Mouse (Mus musculus) myocyte (in vitro differentiated cells): Measurements from ENCODE around the gene Kalrn. TPM values are rescaled to one million over a fixed set of nuclear protein-coding genes. Genes with fewer than 3 reads are reported as not detected.

Experiments
- H3K27me3 ChIP-seq: one replicate; pipeline ENCODE4 v1.6.1; 2011; ENCODE audit not compliant: control insufficient read depth, insufficient read depth, insufficient read length
- H3K36me3 ChIP-seq: one replicate; pipeline ENCODE4 v1.6.1; 2011; ENCODE audit not compliant: control insufficient read depth, insufficient read depth
- H3K4me2 ChIP-seq: one replicate; pipeline ENCODE4 v1.6.1; 2011; ENCODE audit warnings: low read depth, control low read depth
- H3K4me3 ChIP-seq: one replicate; pipeline ENCODE4 v1.5.1; 2011; ENCODE audit warnings: mild to moderate bottlenecking, control low read depth, moderate library complexity
- H3K79me2 ChIP-seq: one replicate; pipeline ENCODE4 v1.6.1; 2011; ENCODE audit not compliant: control insufficient read depth, insufficient read depth
- H3ac ChIP-seq: one replicate; pipeline ENCODE4 v1.6.1; 2011; ENCODE audit not compliant: control insufficient read depth, insufficient read length
- CEBPB ChIP-seq: IDR thresholded peaks from 2 replicates; pipeline ENCODE4 v1.6.1; 2011; ENCODE audit warnings: mild to moderate bottlenecking, moderate library complexity; ENCODE audit not compliant: poor library complexity, insufficient read depth, severe bottlenecking
- E2F4 ChIP-seq: IDR thresholded peaks from one replicate; pipeline ENCODE4 v1.6.1; 2011; ENCODE audit warnings: mild to moderate bottlenecking, control low read depth, moderate library complexity; ENCODE audit not compliant: insufficient read depth
- MAX ChIP-seq: IDR thresholded peaks from one replicate; pipeline ENCODE4 v1.6.1; 2011; ENCODE audit warnings: low read depth, mild to moderate bottlenecking, control low read depth
- MYOD1 ChIP-seq, 3 experiments: IDR thresholded peaks; one replicate each; pipeline ENCODE4 v1.6.1; 2011; ENCODE audit warnings: control low read depth in 2 of 3, low read depth in 2 of 3, mild to moderate bottlenecking in 2 of 3, moderate library complexity in 1 of 3; ENCODE audit not compliant: insufficient read length in 2 of 3, control insufficient read depth in 1 of 3
- MYOG ChIP-seq, 3 experiments: IDR thresholded peaks; one replicate each; pipeline ENCODE4 v1.6.1; 2011; ENCODE audit warnings: control low read depth in 2 of 3, low read depth in 2 of 3, mild to moderate bottlenecking in 2 of 3; ENCODE audit not compliant: insufficient read length in 2 of 3, control insufficient read depth in 1 of 3, insufficient read depth in 1 of 3
- POLR2A ChIP-seq: IDR thresholded peaks from one replicate; pipeline ENCODE4 v1.6.1; 2011; ENCODE audit warnings: low read depth, mild to moderate bottlenecking, control low read depth, moderate library complexity; ENCODE audit not compliant: insufficient read length
- POLR2AphosphoS2 ChIP-seq: IDR thresholded peaks from one replicate; pipeline ENCODE4 v1.6.1; 2011; ENCODE audit warnings: low read depth, control low read depth; ENCODE audit not compliant: insufficient read length
- REST ChIP-seq: IDR thresholded peaks from one replicate; pipeline ENCODE4 v1.6.1; 2011; ENCODE audit warnings: mild to moderate bottlenecking, control low read depth, moderate library complexity; ENCODE audit not compliant: insufficient read depth, insufficient read length
- SRF ChIP-seq: IDR thresholded peaks from one replicate; pipeline ENCODE4 v1.6.1; 2011; ENCODE audit warnings: low read depth; ENCODE audit not compliant: control insufficient read depth, insufficient read length
- TCF12 ChIP-seq: IDR thresholded peaks from one replicate; pipeline ENCODE4 v1.6.1; 2011; ENCODE audit warnings: mild to moderate bottlenecking, control low read depth; ENCODE audit not compliant: poor library complexity, insufficient read depth, severe bottlenecking
- TCF3 ChIP-seq: IDR thresholded peaks from one replicate; pipeline ENCODE4 v1.6.1; 2011; ENCODE audit warnings: low read depth, control low read depth; ENCODE audit not compliant: insufficient read length
- USF1 ChIP-seq: IDR thresholded peaks from one replicate; pipeline ENCODE4 v1.6.1; 2011; ENCODE audit warnings: low read depth, mild to moderate bottlenecking, control low read depth, moderate library complexity
- polyA plus RNA-seq: library from polyadenylated mRNA; unstranded; fragments of >200 nt; fragmentation: generic; extraction: Trizol; gene quantifications from one replicate; pipeline ENCODE4 v1.2.1, GENCODE M21; 2012; ENCODE audit warnings: missing spikeins

Kalrn gene
- polyA plus RNA-seq, 1 experiment = 5.5 TPM

DNA sequence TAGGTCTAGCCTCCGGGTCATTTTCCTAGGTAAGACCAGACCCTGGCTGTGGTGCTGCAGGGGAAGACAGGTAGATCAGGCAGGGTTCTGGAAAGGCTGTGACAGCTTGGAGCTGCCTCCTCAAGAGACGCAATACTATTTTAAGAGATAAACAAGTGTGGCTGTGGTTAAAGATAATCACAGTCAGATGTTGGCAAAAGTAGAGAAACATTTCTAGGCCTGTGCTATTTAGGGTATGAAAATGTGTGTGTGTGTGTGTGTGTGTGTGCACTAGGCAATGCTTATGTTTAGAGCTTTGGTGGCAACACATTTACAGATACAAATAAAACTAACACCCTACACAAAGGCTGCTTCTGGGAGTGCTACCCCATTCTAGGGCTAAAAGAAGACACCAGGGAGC lies 494.6 kb downstream of the Kalrn start:
- no peak for TF ChIP-seq E2F4
- peak in 1 of 3 experiments; percentile 29 for TF ChIP-seq MYOG (IDR thresholded peaks at IDR 0.05; ENCODE audit: control insufficient read depth in 1 of 3, insufficient read depth in 1 of 3, insufficient read length in 2 of 3, low read depth in 2 of 3)
- Histone ChIP-seq H3K4me3 (no peak overlapping the region), H3K79me2 (no peaks in the 10 kb centered on the region), H3K36me3 (no peaks in the 10 kb centered on the region), H3K4me2 (peak overlapping the region; percentile 14), H3K27me3 (no peaks in the 10 kb centered on the region), H3ac (no peak overlapping the region)

DNA sequence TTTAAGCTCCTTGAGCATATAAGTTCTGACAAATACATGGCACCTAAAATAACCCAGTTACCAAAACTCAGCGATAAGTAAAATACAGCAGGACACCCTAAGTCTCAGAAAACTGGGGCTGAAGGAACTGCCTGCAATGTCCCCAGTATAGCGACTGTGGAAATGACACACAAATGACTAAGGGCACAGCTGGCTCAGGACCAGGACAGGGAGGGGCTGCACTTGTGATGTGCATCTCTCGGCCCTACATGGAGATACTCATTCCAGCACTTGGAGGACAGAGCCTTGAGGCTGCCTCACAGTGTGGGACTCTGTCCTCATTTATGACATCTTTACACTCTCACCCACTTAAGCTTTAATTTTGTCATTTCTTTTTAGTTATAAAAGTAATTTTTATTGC lies 497.2 kb downstream of the Kalrn start:
- no peaks in the 10 kb centered on the region for H3K36me3 ChIP-seq
- H3K4me2 ChIP-seq = no peak overlapping the region
- no peaks in the 10 kb centered on the region for H3K27me3 ChIP-seq
- no peaks in the 10 kb centered on the region for H3K79me2 ChIP-seq
- TF ChIP-seq TCF3 (no peak), POLR2AphosphoS2 (no peak), MYOD1 (IDR thresholded peaks at IDR 0.05; ENCODE audit: control insufficient read depth in 1 of 3, insufficient read length in 2 of 3, low read depth in 2 of 3) (no peak), E2F4 (no peak), POLR2A (no peak), MYOG (IDR thresholded peaks at IDR 0.05; ENCODE audit: control insufficient read depth in 1 of 3, insufficient read depth in 1 of 3, insufficient read length in 2 of 3, low read depth in 2 of 3) (no peak)
- H3K4me3 ChIP-seq = no peak overlapping the region
- H3ac ChIP-seq = no peak overlapping the region

- H3ac ChIP-seq = no peak overlapping the region
- no peak overlapping the region for H3K4me2 ChIP-seq
- H3K79me2 ChIP-seq = no peaks in the 10 kb centered on the region
- H3K36me3 ChIP-seq = no peaks in the 10 kb centered on the region
- H3K4me3 ChIP-seq = no peak overlapping the region
- TF ChIP-seq REST = no peak
- TF ChIP-seq SRF = no peak
- TF ChIP-seq MYOG (IDR thresholded peaks at IDR 0.05; ENCODE audit: control insufficient read depth in 1 of 3, insufficient read depth in 1 of 3, insufficient read length in 2 of 3, low read depth in 2 of 3) = no peak
- TF ChIP-seq USF1 = no peak
- no peak for TF ChIP-seq POLR2AphosphoS2
- TF ChIP-seq TCF12 = no peak
- no peak for TF ChIP-seq MYOD1 (IDR thresholded peaks at IDR 0.05; ENCODE audit: control insufficient read depth in 1 of 3, insufficient read length in 2 of 3, low read depth in 2 of 3)
- no peak for TF ChIP-seq POLR2A
- TF ChIP-seq E2F4 = no peak
- no peak for TF ChIP-seq MAX
- no peaks in the 10 kb centered on the region for H3K27me3 ChIP-seq
Observed at GRCm38 (mm10) chr16:34073930-34074329, 499.4 kb downstream of the Kalrn start.

- Histone ChIP-seq H3K36me3 (no peaks in the 10 kb centered on the region), H3K4me3 (no peak overlapping the region), H3K4me2 (no peak overlapping the region), H3K79me2 (no peaks in the 10 kb centered on the region), H3K27me3 (no peaks in the 10 kb centered on the region), H3ac (no peak overlapping the region)
- TF ChIP-seq MAX = no peak
- no peak for TF ChIP-seq SRF
- TF ChIP-seq TCF3 = no peak
- no peak for TF ChIP-seq TCF12
- no peak for TF ChIP-seq MYOD1 (IDR thresholded peaks at IDR 0.05; ENCODE audit: control insufficient read depth in 1 of 3, insufficient read length in 2 of 3, low read depth in 2 of 3)
- TF ChIP-seq USF1 = no peak
- TF ChIP-seq POLR2AphosphoS2 = no peak
- TF ChIP-seq CEBPB = no peak
- no peak for TF ChIP-seq REST
- no peak for TF ChIP-seq MYOG (IDR thresholded peaks at IDR 0.05; ENCODE audit: control insufficient read depth in 1 of 3, insufficient read depth in 1 of 3, insufficient read length in 2 of 3, low read depth in 2 of 3)
- no peak for TF ChIP-seq E2F4
Observed at GRCm38 (mm10) chr16:34072136-34072535, 501.2 kb downstream of the Kalrn start.

GRCm38 (mm10) chr16:34071223-34071825 lies 502.0 kb downstream of the Kalrn start:
- H3K4me2 ChIP-seq = no peak overlapping the region
- H3K36me3 ChIP-seq = no peaks in the 10 kb centered on the region
- H3ac ChIP-seq = no peak overlapping the region
- H3K79me2 ChIP-seq = no peaks in the 10 kb centered on the region
- H3K4me3 ChIP-seq = no peak overlapping the region
- TF ChIP-seq REST (no peak), CEBPB (no peak), POLR2AphosphoS2 (no peak), USF1 (no peak), TCF3 (no peak), MAX (no peak), POLR2A (no peak), MYOD1 (IDR thresholded peaks at IDR 0.05; ENCODE audit: control insufficient read depth in 1 of 3, insufficient read length in 2 of 3, low read depth in 2 of 3) (no peak), MYOG (IDR thresholded peaks at IDR 0.05; ENCODE audit: control insufficient read depth in 1 of 3, insufficient read depth in 1 of 3, insufficient read length in 2 of 3, low read depth in 2 of 3) (no peak), E2F4 (no peak), SRF (no peak), TCF12 (no peak)
- no peaks in the 10 kb centered on the region for H3K27me3 ChIP-seq
